Mouse (Mus musculus) midbrain, embryonic 14.5 days (tissue): ENCODE data around the gene Syngr2. TPM values are rescaled to one million over a fixed set of nuclear protein-coding genes. Genes with fewer than 3 reads are reported as not detected.

Experiments
- ATAC-seq: fragments of 200-750 bp; cut with Nextera tagmentation; 2 replicates; pipeline ENCODE4 v1.8.0; 2017; ENCODE audit warnings: moderate number of reproducible peaks, moderate library complexity; ENCODE audit not compliant: low FRiP score, low TSS enrichment
- DNase-seq: peaks from one replicate; pipeline ENCODE4 v3.0.0-alpha.2; 2015
- H3K27ac ChIP-seq: fragments of 300-500 bp; sonication (generic); replicated peaks from 2 replicates; pipeline ENCODE4 v1.5.1; 2014; ENCODE audit warnings: mild to moderate bottlenecking, low read depth, low read length, moderate library complexity
- H3K27me3 ChIP-seq: fragments of 300-500 bp; sonication (generic); 2 replicates; pipeline ENCODE4 v1.6.1; 2014; ENCODE audit warnings: low read length, control low read depth, mixed read lengths; ENCODE audit not compliant: control insufficient read depth, insufficient read depth
- H3K36me3 ChIP-seq: fragments of 300-500 bp; sonication (generic); 2 replicates; pipeline ENCODE4 v1.6.1; 2014; ENCODE audit warnings: low read length, control low read depth; ENCODE audit not compliant: control insufficient read depth, insufficient read depth
- H3K4me1 ChIP-seq: fragments of 300-500 bp; sonication (generic); 2 replicates; pipeline ENCODE4 v1.6.1; 2014; ENCODE audit warnings: mild to moderate bottlenecking, antibody characterized with exemption, low read length, control low read depth; ENCODE audit not compliant: control insufficient read depth, insufficient read depth
- H3K4me2 ChIP-seq: fragments of 300-500 bp; sonication (generic); 2 replicates; pipeline ENCODE4 v1.6.1; 2014; ENCODE audit warnings: mild to moderate bottlenecking, low read length, moderate library complexity
- H3K4me3 ChIP-seq: fragments of 300-500 bp; sonication (generic); replicated peaks from 2 replicates; pipeline ENCODE4 v1.5.1; 2014; ENCODE audit warnings: low read depth, low read length
- H3K9ac ChIP-seq: fragments of 300-500 bp; sonication (generic); replicated peaks from 2 replicates; pipeline ENCODE4 v1.6.1; 2014; ENCODE audit warnings: mild to moderate bottlenecking, low read length, moderate library complexity
- H3K9me3 ChIP-seq: fragments of 300-500 bp; sonication (generic); 2 replicates; pipeline ENCODE4 v1.6.1; 2016; ENCODE audit warnings: low read length, control low read depth, mixed read lengths; ENCODE audit not compliant: control insufficient read depth
- WGBS: fragments of 180-500 bp; shearing (Covaris S2); extraction: QIAGEN DNeasy Blood & Tissue Kit; methylation state at CpG from one replicate; pipeline ENCODE4 v1.1.7; 2014; 5-methylcytosine and 5-hydroxymethylcytosine counted together
- polyA plus RNA-seq: library from polyadenylated mRNA; unstranded; fragments of >200 nt; fragmentation: Nextera tagmentation; extraction: Ambion mirVana; gene quantifications from 2 replicates; pipeline ENCODE4 v1.2.1, GENCODE M21; 2014

Gene Syngr2
- polyA plus RNA-seq, 1 experiment from 2014 or later: 18.9 TPM

DNA sequence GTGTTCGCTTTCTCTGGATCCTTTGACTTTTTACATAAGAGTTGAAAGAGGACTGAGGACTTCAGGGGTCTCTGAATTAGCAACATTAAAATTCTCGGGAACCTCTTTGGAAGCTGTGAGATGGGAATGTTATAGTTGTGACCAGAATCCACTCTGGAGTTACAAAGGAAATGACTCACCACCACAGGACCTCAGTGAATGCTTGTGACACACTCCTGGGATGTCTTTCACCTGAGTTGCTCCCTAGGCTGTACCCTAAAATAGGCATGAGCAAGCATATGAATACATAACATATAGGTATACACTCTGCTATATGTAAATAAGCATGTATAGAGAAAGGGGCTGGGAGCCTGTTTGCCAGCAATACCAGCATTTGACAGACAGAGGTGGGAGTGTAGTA lies 34.0 kb downstream of the Syngr2 start:
- no peak overlapping the region for H3K4me3 ChIP-seq
- no peak overlapping the region for H3K4me2 ChIP-seq
- H3K27ac ChIP-seq: no peak overlapping the region
- no peaks in the 10 kb centered on the region for H3K36me3 ChIP-seq
- ATAC-seq (no peak), DNase-seq (no peak)
- H3K9ac ChIP-seq: no peak overlapping the region
- peaks cover 7% of the 10 kb centered on the region; the same call in 1 of the 2 replicates for H3K4me1 ChIP-seq
- H3K9me3 ChIP-seq: no peaks in the 10 kb centered on the region
- 90% methylated on average over 2 of the region's 2 CpGs for WGBS
- H3K27me3 ChIP-seq: no peaks in the 10 kb centered on the region

- Histone ChIP-seq H3K4me3 (no peak overlapping the region), H3K36me3 (no peaks in the 10 kb centered on the region), H3K4me2 (no peak overlapping the region), H3K27me3 (no peaks in the 10 kb centered on the region), H3K4me1 (peaks cover 13% of the 10 kb centered on the region), H3K9me3 (no peaks in the 10 kb centered on the region), H3K27ac (no peak overlapping the region), H3K9ac (no peak overlapping the region)
- ATAC-seq (no peak), DNase-seq (no peak)
- 69% methylated on average over 2 of the region's 2 CpGs for WGBS
These were observed 35.5 kb downstream of the Syngr2 start for GRCm38 (mm10) chr11:117844997-117845396.

DNA sequence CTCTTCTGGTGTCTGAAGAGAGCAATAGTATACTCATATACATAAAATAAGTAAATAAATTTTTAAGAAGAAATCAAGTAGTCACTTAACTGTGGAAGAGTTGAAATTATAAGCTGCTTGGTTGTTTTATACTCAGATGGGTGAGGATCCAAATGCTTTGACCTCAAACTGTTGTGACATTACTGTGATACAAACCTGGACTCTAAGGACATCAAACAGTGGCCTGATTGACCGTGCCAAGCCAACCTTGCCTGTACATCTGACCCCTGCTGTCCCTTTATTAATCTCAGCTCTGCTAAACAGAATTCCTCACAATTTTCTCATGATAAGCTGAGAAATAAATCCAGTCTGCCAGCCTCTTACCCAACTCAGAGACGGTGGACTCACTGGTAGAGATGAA lies 36.2 kb downstream of the Syngr2 start:
- H3K27me3 ChIP-seq: no peaks in the 10 kb centered on the region
- no peak for ATAC-seq
- no peak overlapping the region for H3K4me3 ChIP-seq
- 83% methylated on average over 2 of the region's 2 CpGs for WGBS
- DNase-seq: no peak
- no peaks in the 10 kb centered on the region for H3K9me3 ChIP-seq
- H3K36me3 ChIP-seq: no peaks in the 10 kb centered on the region
- H3K9ac ChIP-seq: no peak overlapping the region
- H3K4me1 ChIP-seq: peaks cover 13% of the 10 kb centered on the region
- H3K27ac ChIP-seq: no peak overlapping the region
- no peak overlapping the region for H3K4me2 ChIP-seq

DNA sequence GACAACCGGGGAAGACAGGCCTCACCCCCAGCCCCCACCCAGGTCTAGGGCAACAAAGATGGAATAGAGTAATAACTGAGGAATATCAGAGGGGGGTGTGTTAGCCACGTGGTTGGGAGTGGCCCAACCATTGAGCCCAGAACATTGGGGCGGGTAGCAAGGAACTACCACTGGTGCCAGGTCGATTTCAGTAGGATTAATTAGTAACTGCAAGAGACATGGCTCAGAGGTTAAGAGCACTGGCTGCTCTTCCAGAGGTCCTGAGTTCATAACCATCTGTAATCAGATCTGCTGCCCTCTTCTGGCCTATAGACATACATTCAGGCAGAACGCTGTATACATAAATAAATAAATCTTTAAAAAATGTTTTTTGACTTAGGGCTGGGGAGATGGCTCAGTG lies 37.2 kb downstream of the Syngr2 start:
- Histone ChIP-seq H3K36me3 (no peaks in the 10 kb centered on the region), H3K27ac (no peak overlapping the region), H3K9ac (no peak overlapping the region), H3K4me2 (no peak overlapping the region), H3K9me3 (no peaks in the 10 kb centered on the region), H3K27me3 (no peaks in the 10 kb centered on the region), H3K4me3 (no peak overlapping the region), H3K4me1 (peaks cover 13% of the 10 kb centered on the region)
- WGBS: 58% methylated on average over 5 of the region's 5 CpGs
- DNase-seq (peak; percentile 48), ATAC-seq (no peak)

DNA sequence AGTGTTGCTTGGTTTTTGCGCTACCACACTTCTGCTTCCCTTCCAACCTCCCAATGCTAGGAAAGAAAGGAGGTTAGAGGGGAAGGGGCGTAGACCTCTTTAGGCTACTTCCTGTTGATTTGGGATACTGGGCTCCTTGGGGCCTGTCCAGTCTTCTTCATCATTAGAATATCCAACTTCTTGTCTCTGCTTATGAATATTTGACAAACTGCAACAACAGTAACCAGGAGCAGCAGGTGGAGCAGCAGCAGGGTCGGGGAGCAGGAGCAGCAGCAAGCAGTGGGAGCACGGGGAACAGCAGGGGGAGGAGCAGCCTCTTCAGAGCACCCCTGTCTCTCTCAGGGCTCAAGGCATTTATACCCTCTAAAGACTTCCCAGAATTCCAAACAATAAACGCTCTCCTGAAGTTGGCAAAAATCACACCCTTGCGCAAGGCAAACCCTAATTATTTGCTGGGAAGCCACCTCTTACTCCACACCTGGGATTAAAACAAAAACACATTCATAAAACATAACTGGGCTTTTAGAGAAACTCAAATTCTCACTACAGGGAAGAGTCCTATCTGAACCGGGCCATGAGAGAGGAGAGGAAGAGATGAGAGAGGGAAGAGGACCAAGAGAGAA lies 38.2 kb downstream of the Syngr2 start:
- no peak overlapping the region for H3K4me3 ChIP-seq
- H3K9me3 ChIP-seq: no peaks in the 10 kb centered on the region
- ATAC-seq (no peak), DNase-seq (no peak)
- no peaks in the 10 kb centered on the region for H3K36me3 ChIP-seq
- peak overlapping the region; percentile 82; the same call in 1 of the 2 replicates for H3K9ac ChIP-seq
- no peaks in the 10 kb centered on the region for H3K27me3 ChIP-seq
- H3K4me1 ChIP-seq: peaks cover 13% of the 10 kb centered on the region
- WGBS: 84% methylated on average over 7 of the region's 7 CpGs
- H3K4me2 ChIP-seq: peak overlapping the region; percentile 89
- peak overlapping the region; percentile 97; the same call in 1 of the 2 replicates for H3K27ac ChIP-seq

GRCm38 (mm10) chr11:117848271-117848984 lies 39.0 kb downstream of the Syngr2 start:
- peak overlapping the region; percentile 62 for H3K4me3 ChIP-seq
- peak overlapping the region; percentile 97 for H3K27ac ChIP-seq
- no peaks in the 10 kb centered on the region for H3K36me3 ChIP-seq
- DNase-seq (no peak), ATAC-seq (peak; percentile 85)
- H3K9me3 ChIP-seq: no peaks in the 10 kb centered on the region
- peak overlapping the region; percentile 89 for H3K4me2 ChIP-seq
- peak overlapping the region; percentile 82 for H3K9ac ChIP-seq
- peaks cover 13% of the 10 kb centered on the region for H3K4me1 ChIP-seq
- WGBS: 12% methylated on average over 19 of the region's 19 CpGs
- H3K27me3 ChIP-seq: no peaks in the 10 kb centered on the region

DNA sequence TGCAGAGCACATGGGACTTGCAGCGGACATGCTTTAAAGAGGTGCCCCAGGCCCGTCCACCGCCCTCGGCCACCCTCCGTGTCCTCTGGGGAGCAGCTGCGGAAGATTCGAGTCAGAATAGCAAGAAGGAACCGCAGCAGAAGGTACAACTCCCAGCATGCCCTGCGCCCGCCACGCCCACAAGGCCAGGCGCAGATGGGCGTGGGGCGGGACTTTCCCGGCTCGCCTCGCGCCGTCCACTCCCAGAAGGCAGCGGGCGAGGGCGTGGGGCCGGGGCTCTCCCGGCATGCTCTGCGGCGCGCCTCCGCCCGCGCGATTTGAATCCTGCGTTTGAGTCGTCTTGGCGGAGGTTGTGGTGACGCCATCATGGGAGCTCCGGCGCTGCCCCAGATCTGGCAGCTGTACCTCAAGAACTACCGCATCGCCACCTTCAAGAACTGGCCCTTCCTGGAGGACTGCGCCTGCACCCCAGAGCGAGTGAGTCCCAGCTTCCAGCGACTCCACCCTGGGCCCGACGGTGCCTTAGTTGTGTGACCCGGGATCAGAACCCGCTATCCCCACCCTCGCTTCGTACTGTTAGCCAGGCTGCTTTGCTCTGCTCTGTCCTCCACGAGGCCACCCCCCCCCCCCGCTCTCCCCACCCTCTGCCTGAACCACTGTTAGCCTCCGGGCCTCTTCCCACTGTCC lies 39.7 kb downstream of the Syngr2 start, which contains the start of gene Birc5:
TSS of gene Birc5 (plus strand) at position 267 of the 687 bp plus-strand sequence.
- Histone ChIP-seq H3K4me1 (peaks cover 13% of the 10 kb centered on the region), H3K4me2 (peak within 1 kb of the TSS; percentile 89), H3K9me3 (no peaks in the 10 kb centered on the region), H3K27me3 (no peaks in the 10 kb centered on the region), H3K27ac (peak within 1 kb of the TSS; percentile 97), H3K9ac (peak within 1 kb of the TSS; percentile 82), H3K4me3 (peak within 1 kb of the TSS; percentile 62), H3K36me3 (no peaks in the 10 kb centered on the region)
- under 1% methylated on average over 51 of the region's 51 CpGs for WGBS
- ATAC-seq: peak; percentile 95
- DNase-seq: peak; percentile 99

DNA sequence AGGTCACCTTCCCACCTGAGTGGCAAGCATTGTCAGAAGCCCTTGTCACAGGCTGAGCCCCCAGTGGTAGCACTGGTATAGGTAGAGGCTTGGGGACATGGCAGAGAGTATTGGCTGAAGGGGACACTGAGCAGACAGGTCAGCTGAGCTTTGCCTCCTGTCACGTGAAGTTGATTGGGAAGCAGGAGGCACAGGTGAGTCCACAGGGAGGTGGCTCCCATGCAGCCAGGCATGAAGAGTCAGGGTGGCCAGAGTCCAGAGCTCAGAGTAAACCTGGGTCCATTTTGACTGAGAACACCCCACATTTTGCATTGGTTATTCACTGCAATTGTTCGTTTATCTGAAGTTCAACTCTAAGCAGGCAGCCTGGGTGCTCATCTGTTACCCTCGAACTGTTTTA lies 43.4 kb downstream of the Syngr2 start:
- Histone ChIP-seq H3K9ac (no peak overlapping the region), H3K27ac (no peak overlapping the region), H3K9me3 (no peaks in the 10 kb centered on the region), H3K4me2 (no peak overlapping the region), H3K4me1 (peaks cover 12% of the 10 kb centered on the region), H3K36me3 (0 out of 2 replicates have a peak, but pooled peaks cover 3% of the 10 kb centered on the region), H3K27me3 (no peaks in the 10 kb centered on the region), H3K4me3 (no peak overlapping the region)
- no peak for ATAC-seq
- no peak for DNase-seq
- WGBS: 94% methylated on average over 3 of the region's 3 CpGs
